Mouse (Mus musculus): ENCODE measurements at regions not wholly inside any gene's neighbourhood (a gene's known extent, or its start where the extent isn't known, plus 50 kb on each side); places are given as distances from the start of the nearest gene placed in this dataset.

DNA sequence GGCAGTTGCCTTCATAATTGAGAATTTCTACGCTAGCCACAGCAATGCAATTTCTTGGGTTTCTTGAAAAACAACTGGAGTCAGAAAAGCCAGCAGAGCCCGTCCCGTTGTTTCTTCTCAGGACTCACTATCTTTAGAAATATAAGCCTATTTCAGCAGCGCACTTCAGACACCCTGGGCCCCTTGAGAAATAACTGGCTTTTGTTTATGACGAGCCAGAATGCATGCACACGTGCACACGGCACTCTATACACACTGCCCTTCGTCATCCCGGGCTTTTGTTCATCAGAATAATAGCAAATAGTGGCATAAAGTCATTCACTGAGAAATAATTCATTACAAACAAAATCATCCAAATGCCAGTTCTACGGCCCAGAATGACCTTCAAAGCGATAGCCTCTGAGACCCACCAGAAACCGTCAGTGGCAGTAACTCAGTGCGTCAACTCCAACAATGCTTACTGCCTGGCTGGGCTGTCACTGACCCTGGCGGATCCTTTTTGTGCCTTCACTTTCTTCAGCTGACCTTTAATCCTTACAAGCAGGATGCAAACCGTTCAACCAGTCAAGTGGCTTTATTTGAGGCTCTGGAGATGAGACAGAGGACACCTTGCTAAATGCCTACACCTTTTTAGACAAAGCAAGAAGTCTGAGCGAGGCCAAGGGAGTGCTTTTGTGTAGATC, 126.7 kb upstream of the Smarca2 start:
- DNase-seq, result no peak

DNA sequence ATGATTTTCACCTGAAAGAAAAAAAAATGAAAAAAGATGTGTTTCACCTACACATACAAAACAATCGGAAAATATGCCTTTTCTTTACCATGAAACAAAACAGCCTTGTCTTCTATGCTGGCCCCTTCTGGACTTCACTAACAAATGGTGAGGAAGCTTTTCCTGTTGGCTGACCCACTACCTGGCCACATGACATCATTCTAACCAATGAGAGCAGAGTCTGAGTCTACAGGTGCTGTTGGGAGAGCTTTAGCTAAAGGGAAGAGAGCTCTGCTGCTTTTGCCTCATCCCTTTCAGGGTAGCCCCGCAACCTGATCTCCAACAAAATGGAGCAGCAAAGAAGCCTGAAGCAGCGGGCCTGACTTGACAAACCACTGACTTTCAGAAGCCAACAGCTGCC, 120.5 kb upstream of the Smarca2 start:
- no peak for DNase-seq

DNA sequence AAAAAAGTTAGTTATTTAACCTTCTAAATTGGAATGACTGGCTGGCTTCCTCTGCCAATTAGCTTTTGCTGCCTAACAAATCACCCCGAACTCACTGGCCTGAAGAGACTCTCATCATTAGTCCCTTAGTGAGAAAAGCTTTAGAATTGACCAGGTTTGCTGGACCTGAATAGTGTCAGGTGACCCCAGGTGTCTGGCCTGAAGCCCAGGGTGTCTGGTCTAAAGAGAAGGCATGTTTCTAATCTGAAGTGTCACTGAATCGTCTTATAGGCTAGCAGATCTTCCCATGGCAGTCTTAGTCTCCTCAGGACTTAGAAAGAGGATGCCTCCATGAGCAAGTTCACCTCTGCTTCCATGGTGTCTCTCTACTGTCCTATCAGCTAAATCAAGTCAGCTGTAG, 112.0 kb upstream of the Smarca2 start:
- no peak for DNase-seq

DNA sequence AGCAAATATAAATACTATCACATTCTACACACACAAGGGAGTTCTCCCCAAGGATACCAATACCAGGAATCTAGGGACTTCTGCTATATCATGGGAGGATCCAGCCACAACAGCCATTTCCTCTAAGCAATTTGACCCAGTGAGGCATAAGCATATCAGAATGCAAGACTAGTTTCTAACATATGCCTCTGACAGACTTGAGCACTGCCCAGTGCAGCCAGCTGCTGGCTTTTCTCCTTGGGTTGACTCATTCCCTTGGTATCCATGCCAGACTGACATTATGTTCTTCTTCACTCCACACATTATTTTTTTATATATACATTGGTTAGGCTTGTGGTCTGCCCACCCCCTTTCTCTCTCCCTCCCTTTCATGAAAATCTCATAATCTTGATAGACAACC, 103.8 kb upstream of the Smarca2 start:
- no peak for DNase-seq

DNA sequence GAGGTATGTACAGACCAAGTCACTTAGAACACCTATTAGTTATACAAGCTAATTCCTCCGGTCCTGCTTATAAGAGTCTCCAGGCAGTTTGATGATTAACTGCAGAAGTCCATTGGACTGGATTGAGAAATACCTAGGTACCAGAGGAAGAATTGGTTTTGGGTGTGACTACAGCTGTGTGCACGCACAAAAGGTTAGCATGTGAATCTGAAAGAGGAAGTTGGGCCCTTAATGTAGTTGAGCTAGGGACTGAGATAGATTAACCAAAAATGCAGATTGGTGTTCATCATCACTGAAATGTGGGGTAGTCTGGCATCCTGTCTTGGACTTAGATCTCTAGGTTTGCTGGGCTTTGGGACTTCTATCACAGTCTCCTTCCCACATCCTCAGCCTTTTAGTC, 100.8 kb upstream of the Smarca2 start:
- no peak for DNase-seq

DNA sequence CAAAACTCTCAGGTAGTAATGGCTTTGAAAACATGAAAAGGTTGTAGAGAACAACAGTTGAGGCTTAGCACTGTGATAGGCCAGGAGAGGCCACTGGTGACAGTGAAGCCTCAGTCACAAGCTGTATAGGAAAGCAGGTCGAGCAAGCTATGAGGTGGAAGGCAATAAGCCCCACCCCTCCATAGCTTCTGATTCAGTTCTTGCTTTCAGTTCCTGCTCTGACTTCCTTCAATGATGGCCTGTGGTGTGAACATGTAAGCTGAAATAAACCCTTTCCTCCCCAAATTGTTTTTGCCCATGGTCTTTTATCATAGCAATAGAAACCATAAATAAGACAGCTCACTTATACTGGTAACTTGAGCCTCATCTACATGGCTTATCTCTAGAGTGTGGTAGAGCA, 98.0 kb upstream of the Smarca2 start:
- DNase-seq, result no peak

DNA sequence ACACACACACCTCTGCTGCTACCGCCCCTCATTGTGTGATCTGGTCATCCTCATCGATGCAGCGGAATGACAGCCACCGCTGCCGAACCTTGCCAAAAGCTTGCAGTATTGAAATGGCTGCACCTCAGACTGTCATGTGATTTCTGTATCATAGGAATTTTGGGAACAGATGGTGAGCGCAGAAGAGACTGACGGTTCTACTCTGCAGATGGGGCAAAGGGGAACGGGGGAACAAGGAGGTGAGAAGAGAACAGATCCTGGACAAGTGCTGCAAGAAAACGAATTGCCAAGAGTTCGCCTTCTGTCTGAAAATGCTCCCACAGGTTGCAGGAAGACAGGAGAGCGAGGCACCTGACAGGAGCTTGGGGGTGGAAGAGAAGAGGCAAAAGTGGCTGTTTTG, 96.9 kb upstream of the Smarca2 start:
- peak; percentile 4 to 6 for DNase-seq

DNA sequence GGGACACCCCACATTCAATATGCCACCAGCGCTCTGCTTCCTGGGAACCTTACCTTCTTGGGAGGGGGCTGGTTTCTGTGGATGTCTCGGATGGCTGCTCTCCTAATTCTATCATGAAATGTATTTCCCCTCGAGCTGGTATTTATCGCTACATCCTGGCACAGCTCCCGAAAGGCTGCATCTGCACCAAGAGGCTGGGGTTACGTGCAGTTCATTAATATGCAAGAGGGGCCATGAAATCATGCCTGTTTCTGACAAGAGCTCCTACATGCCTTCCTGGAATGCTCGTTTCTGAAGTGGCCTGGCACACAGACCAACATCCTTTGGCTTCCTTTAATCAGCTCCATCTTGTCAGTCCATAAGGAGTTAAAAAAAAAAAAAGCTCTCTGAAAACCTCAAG, 96.2 kb upstream of the Smarca2 start:
- peak in 1 of 2 experiments; percentile 5 for DNase-seq

DNA sequence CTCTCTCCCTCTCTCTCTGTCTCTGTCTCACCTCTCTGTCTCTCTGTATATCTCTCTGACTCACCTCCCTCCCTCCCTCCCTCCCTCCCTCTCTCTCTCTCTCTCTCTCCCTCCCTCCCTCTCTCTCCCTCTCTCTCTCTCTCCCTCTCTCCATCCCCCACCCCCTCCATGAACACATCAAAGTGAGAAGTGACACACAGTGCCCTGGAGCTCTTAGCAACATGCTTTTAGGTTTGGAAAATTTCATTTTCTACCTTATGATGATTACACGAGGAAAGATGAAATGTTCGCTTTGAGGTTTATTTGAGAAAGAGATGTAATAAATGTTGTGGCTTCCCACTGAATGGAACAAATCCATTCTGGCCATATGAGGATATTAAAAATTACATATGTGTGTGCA, 95.6 kb upstream of the Smarca2 start:
- DNase-seq, result no peak

DNA sequence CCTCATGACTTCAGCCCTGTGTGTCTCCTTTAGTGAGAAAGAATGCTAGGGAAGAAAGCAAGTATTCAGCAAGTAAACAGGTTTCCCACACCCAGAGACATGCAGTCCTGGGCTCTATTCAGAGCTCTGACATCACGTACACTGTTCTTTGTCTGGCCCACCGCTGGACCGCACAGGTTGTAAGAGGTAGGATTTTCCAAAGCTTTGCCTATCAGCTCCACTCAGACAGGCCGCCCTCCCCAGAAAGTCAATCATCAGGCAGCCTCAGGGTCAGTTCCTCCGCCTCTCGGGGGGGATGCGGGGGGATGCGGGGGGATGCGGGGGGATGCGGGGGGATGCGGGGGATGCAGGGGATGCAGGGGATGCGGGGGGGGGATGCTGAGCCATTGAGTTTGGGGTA, 94.7 kb upstream of the Smarca2 start:
- DNase-seq, result no peak

DNA sequence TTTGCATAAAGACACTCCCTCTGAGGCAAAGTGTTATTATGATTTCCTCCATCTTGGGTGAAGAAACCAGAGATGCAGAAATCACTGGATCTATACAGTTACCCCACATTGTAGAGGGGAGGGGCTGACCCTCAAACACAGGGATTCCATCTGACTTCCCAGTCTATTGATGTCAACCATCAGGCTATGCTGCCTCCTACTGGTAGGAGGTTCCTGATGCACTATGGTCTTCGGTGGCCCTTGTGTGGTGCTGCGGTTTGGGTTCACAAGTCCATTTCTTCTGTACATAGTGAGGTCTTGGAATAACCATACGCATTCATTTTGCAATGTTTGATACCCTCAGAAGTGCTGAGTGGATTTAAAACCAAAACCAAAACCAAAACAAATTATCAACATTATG, 94.0 kb upstream of the Smarca2 start:
- DNase-seq, result no peak

DNA sequence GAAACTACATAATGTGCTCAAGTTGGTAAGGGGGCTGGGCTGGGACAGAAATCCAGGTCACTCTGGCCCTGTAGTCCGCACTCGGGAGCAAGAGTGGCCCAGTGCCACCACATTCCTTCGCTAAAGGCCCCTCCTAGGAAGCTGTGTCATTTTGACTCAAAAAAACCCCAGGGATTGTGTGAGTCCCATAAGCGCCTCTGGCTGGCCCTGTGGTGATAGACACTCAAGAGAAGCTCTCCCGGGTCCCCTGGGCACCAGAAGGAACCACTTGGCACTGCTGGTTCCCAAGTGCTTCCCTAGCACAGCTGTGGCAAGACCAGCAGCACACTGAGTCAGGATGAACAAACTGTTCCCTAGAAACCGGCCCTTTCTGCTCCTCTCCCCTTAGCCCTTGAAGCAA, 93.1 kb upstream of the Smarca2 start:
- no peak for DNase-seq

DNA sequence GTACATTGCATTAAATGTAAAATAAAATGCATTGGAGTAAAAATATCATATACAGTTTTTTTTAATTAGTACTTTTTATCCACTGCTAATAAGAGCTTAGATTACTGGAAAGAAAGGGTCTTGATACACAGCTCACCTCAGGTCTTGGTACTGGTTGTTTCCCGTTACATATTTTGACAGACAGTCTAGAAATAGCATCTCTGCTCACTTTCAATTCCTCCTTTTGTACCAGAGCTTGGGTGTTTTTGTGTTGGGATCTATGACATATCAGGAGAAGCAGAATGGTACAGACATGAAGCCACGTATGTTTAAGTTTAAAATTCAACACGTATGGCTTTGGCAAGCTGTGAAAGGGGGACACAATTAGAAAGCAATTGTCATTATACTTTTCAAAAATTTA, 80.3 kb upstream of the Smarca2 start:
- no peak for DNase-seq

DNA sequence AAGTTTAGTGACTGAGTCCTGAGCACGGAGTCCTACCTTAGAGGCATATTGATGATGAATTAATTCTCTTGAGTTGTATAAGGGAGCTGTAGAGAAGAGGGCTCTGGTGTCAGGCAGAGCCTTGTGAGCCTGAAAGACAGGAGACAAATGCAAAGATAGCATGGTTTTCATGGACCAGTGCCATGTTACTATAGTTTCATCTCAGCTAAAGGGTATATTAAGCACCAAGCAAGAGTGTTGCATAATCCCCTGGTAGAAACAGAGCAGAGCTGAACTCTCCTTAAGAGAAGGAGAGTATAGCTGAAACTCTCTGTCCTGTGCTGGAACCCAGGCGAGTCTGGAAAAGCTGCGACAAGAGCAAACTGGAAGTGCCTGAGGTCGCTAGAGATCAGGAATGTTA, 73.5 kb upstream of the Smarca2 start:
- no peak for DNase-seq

DNA sequence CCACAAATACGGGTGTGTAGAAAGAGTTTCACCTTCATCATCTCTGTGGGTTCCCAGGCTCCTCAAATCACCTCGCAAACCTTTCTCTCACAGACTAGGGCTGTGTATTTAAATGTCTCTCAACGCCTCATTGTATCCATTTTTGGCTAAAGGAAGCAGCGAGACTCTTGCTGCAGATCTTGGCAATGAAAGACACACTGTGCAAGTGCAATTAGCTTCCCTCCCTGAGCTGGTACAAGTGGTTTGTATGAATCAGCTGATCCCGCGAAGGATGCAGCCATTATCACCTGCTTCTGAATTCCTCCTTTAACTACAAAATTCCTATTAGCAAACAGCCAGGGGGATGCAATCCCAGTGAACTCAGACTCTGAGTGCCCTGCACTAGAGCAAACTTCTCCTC, 72.3 kb upstream of the Smarca2 start:
- no peak for DNase-seq

DNA sequence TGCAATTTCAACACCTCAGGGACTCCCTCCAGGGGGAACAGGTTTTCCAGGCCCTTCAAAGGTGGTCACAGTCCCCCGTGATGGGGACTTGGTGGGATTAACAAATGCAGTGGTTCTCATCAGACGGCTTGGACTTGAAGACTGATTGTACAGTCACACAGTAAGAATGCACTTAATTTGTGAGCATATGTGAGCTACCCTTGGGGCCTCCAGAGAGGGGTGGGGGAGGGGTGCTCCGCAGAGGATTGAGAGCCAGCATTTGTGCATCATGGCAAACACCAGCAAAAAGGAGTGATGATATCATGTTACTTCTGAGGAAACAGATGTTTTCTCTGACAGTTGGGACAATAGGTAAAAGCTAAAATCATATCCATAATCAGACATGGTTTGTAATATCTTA, 59.2 kb upstream of the Smarca2 start:
- no peak for DNase-seq

DNA sequence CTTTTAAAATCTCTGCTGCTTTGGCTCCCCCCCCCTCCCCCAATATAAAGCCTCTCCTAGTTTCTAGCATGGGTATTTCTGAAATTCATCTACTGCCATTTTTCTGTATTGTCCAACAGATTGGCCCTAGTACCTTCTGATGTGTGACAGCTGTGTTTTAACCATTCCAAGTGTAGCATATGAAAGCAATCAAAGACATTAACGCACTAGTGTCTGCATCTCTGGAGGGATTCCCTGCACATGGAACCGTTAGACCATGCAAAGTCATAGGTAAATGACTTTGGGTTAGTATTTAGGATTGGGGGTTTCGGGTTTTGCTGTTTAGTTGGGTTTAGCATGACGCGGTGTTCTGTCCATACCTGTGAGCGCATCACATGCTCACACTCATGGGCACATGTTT, 57.3 kb upstream of the Smarca2 start:
- no peak for DNase-seq

DNA sequence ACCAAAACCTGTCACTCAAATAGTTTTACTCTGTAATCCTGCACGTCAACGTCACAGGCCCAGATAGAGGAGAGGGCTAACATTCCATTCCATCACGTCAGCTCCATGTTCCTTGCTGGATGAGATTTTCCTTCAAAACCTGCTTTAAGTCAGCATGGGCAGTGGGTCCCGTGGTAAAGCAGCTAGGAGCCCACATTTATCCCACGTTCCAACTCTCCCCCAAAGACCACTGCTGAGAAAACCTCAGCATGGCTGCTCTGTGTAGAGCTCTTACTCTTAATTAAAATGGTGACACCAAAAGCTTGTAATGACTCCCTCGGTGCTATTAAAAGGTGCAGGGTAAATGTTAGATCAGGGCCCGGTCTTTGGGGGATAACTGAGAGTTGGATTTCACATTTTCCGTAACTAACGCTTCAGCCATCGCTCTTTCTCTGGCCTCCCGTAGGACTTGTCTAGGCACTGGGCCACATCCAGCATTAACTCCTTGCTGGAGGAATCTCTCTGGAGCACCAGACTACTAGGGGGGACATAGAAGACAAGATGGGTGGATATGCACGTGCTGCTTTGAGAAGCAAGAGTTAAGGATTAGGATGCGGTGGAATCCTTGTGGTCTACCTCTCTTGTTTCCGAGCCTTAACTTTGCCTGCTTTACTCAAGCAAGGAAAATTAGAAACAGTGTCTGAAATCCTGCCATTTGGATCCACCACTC, 56.1 kb upstream of the Smarca2 start:
- DNase-seq, result no peak

DNA sequence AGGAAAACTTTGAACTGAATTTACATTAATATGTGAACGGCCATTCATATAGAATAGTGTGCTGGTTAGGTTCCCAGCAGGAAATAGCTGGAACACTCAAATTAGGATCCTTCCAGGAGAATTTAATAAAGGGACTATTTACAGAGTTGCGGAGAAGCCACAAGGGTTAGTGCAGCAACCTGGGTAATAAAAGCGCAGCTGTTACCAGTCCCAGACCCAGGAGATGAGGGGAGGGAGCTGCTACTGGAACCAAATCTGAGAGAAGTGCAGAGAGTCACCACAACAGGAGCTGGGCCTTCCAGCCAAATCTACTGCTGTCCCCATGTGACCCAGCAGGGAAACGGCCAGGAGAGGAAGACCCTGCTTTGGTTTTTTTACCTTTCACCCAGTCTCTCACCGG, 54.6 kb upstream of the Smarca2 start:
- no peak for DNase-seq
